Mouse (Mus musculus): ENCODE results near the gene Hist1h2bk. TPM values are rescaled to one million over a fixed set of nuclear protein-coding genes. Genes with fewer than 3 reads are reported as not detected.
"Not testable (repeated sequence)": the region's sequence is repeated elsewhere in the genome, so short reads cannot be mapped to it uniquely, and the experiment has no call there.

Gene Hist1h2bk
- 7.0 and 7.4 TPM in 2 replicates for polyA plus RNA-seq (2015; fragmentation: Nextera tagmentation; extraction: Ambion mirVana)

- not testable (repeated sequence) for H3K27me3 ChIP-seq, H3K36me3 ChIP-seq, H3K9me3 ChIP-seq
- peak within 1 kb of the TSS; percentile 93 for H3K27ac ChIP-seq
- WGBS = 1% methylated on average over 28 of the region's 69 CpGs
- peak within 1 kb of the TSS; percentile 73 for H3K4me2 ChIP-seq
- H3K4me1 ChIP-seq = peaks cover 32% of the 10 kb centered on the region
- peak within 1 kb of the TSS; percentile 61 for H3K9ac ChIP-seq
- ATAC-seq (ENCODE audit: borderline replicate concordance, extremely low read depth, low FRiP score, low TSS enrichment) = peak; percentile 99
- H3K4me3 ChIP-seq = peak within 1 kb of the TSS; percentile 45
Measured at GRCm38 (mm10) chr13:22035267-22036148, at the start of gene Hist1h2bk, which contains the start of gene Hist1h2ah. Gene Hist1h2bk, plus strand, starts transcription at chr13:22035870. Gene Hist1h2ah, minus strand, starts transcription at chr13:22035568.

GRCm38 (mm10) chr13:21992550-21992949, 43.1 kb upstream of the Hist1h2bk start:
- Histone ChIP-seq H3K4me1 (peaks cover 14% of the 10 kb centered on the region), H3K4me3 (no peak overlapping the region), H3K4me2 (no peak overlapping the region), H3K9ac (no peak overlapping the region), H3K27me3 (peaks cover 25% of the 10 kb centered on the region), H3K36me3 (no peaks in the 10 kb centered on the region), H3K27ac (no peak overlapping the region), H3K9me3 (no peaks in the 10 kb centered on the region)
- WGBS = 76% methylated on average over 5 of the region's 5 CpGs
- no peak for ATAC-seq (ENCODE audit: borderline replicate concordance, extremely low read depth, low FRiP score, low TSS enrichment)

- H3K27me3 ChIP-seq = peaks cover 41% of the 10 kb centered on the region
- H3K27ac ChIP-seq = no peak overlapping the region
- peak overlapping the region; percentile 40 for H3K4me2 ChIP-seq
- H3K9me3 ChIP-seq = no peaks in the 10 kb centered on the region
- H3K9ac ChIP-seq = no peak overlapping the region
- peaks cover 14% of the 10 kb centered on the region for H3K4me1 ChIP-seq
- H3K36me3 ChIP-seq = no peaks in the 10 kb centered on the region
- no peak for ATAC-seq (ENCODE audit: borderline replicate concordance, extremely low read depth, low FRiP score, low TSS enrichment)
- WGBS = 3% methylated on average over 22 of the region's 22 CpGs
- no peak overlapping the region for H3K4me3 ChIP-seq
Measured at GRCm38 (mm10) chr13:21993957-21994738, 41.5 kb upstream of the Hist1h2bk start.

GRCm38 (mm10) chr13:21994896-21995295, 40.8 kb upstream of the Hist1h2bk start:
- H3K27me3 ChIP-seq = peaks cover 49% of the 10 kb centered on the region
- H3K27ac ChIP-seq = no peak overlapping the region
- peaks cover 14% of the 10 kb centered on the region for H3K4me1 ChIP-seq
- peak overlapping the region; percentile 60 for H3K4me2 ChIP-seq
- 5% methylated on average over 8 of the region's 8 CpGs for WGBS
- H3K9ac ChIP-seq = peak overlapping the region; percentile 13; the same call in 1 of the 2 replicates
- H3K9me3 ChIP-seq = no peaks in the 10 kb centered on the region
- no peak for ATAC-seq (ENCODE audit: borderline replicate concordance, extremely low read depth, low FRiP score, low TSS enrichment)
- no peaks in the 10 kb centered on the region for H3K36me3 ChIP-seq
- H3K4me3 ChIP-seq = peak overlapping the region; percentile 37

GRCm38 (mm10) chr13:21995331-21995914, 40.2 kb upstream of the Hist1h2bk start:
- under 1% methylated on average over 21 of the region's 21 CpGs for WGBS
- ATAC-seq (ENCODE audit: borderline replicate concordance, extremely low read depth, low FRiP score, low TSS enrichment) = peak; percentile 75

GRCm38 (mm10) chr13:21996101-21996839, 39.4 kb upstream of the Hist1h2bk start:
- 6% methylated on average over 12 of the region's 12 CpGs for WGBS
- no peak overlapping the region for H3K27ac ChIP-seq
- peak overlapping the region; percentile 37 for H3K4me3 ChIP-seq
- H3K4me2 ChIP-seq = peak overlapping the region; percentile 60
- no peak for ATAC-seq (ENCODE audit: borderline replicate concordance, extremely low read depth, low FRiP score, low TSS enrichment)
- peaks cover 62% of the 10 kb centered on the region for H3K27me3 ChIP-seq
- no peaks in the 10 kb centered on the region for H3K9me3 ChIP-seq
- H3K9ac ChIP-seq = no peak overlapping the region
- no peaks in the 10 kb centered on the region for H3K36me3 ChIP-seq
- H3K4me1 ChIP-seq = peaks cover 14% of the 10 kb centered on the region

More at GRCm38 (mm10) chr13:21995331-21995914, 40.2 kb upstream of the Hist1h2bk start:
- Histone ChIP-seq H3K9ac (peak overlapping the region; percentile 13; the same call in 1 of the 2 replicates), H3K27me3 (peaks cover 54% of the 10 kb centered on the region), H3K9me3 (no peaks in the 10 kb centered on the region), H3K4me3 (peak overlapping the region; percentile 37), H3K4me1 (peaks cover 14% of the 10 kb centered on the region), H3K36me3 (no peaks in the 10 kb centered on the region), H3K27ac (no peak overlapping the region), H3K4me2 (peak overlapping the region; percentile 60)

- H3K9me3 ChIP-seq = no peaks in the 10 kb centered on the region
- peaks cover 68% of the 10 kb centered on the region for H3K27me3 ChIP-seq
- no peak for ATAC-seq (ENCODE audit: borderline replicate concordance, extremely low read depth, low FRiP score, low TSS enrichment)
- H3K4me1 ChIP-seq = peaks cover 14% of the 10 kb centered on the region
- WGBS = 2% methylated on average over 13 of the region's 13 CpGs
- H3K4me3 ChIP-seq = peak overlapping the region; percentile 31
- no peak overlapping the region for H3K9ac ChIP-seq
- peak overlapping the region; percentile 60 for H3K4me2 ChIP-seq
- no peaks in the 10 kb centered on the region for H3K36me3 ChIP-seq
- no peak overlapping the region for H3K27ac ChIP-seq
Measured at GRCm38 (mm10) chr13:21996840-21997185, 38.9 kb upstream of the Hist1h2bk start.

GRCm38 (mm10) chr13:21997201-21997820, 38.4 kb upstream of the Hist1h2bk start:
- H3K27ac ChIP-seq = no peak overlapping the region
- 1% methylated on average over 21 of the region's 21 CpGs for WGBS
- H3K4me3 ChIP-seq = peak overlapping the region; percentile 31
- ATAC-seq (ENCODE audit: borderline replicate concordance, extremely low read depth, low FRiP score, low TSS enrichment) = no peak
- no peaks in the 10 kb centered on the region for H3K9me3 ChIP-seq
- H3K4me1 ChIP-seq = peaks cover 14% of the 10 kb centered on the region
- H3K4me2 ChIP-seq = peak overlapping the region; percentile 60
- no peaks in the 10 kb centered on the region for H3K36me3 ChIP-seq
- no peak overlapping the region for H3K9ac ChIP-seq
- H3K27me3 ChIP-seq = peaks cover 72% of the 10 kb centered on the region

- 4% methylated on average over 4 of the region's 4 CpGs for WGBS
- Histone ChIP-seq H3K4me1 (peaks cover 14% of the 10 kb centered on the region), H3K4me2 (peak overlapping the region; percentile 60), H3K27me3 (peaks cover 74% of the 10 kb centered on the region), H3K27ac (no peak overlapping the region), H3K4me3 (no peak overlapping the region), H3K9me3 (no peaks in the 10 kb centered on the region), H3K9ac (no peak overlapping the region), H3K36me3 (no peaks in the 10 kb centered on the region)
- no peak for ATAC-seq (ENCODE audit: borderline replicate concordance, extremely low read depth, low FRiP score, low TSS enrichment)
Measured at GRCm38 (mm10) chr13:21997821-21998220, 37.8 kb upstream of the Hist1h2bk start.

GRCm38 (mm10) chr13:21998412-21998811, 37.3 kb upstream of the Hist1h2bk start:
- Histone ChIP-seq H3K27ac (no peak overlapping the region), H3K4me2 (no peak overlapping the region), H3K4me1 (peaks cover 14% of the 10 kb centered on the region), H3K4me3 (no peak overlapping the region), H3K9me3 (no peaks in the 10 kb centered on the region), H3K9ac (no peak overlapping the region), H3K27me3 (peaks cover 77% of the 10 kb centered on the region), H3K36me3 (no peaks in the 10 kb centered on the region)
- WGBS = 27% methylated on average over 3 of the region's 3 CpGs
- no peak for ATAC-seq (ENCODE audit: borderline replicate concordance, extremely low read depth, low FRiP score, low TSS enrichment)

- 38% methylated on average over 4 of the region's 4 CpGs for WGBS
- no peak for ATAC-seq (ENCODE audit: borderline replicate concordance, extremely low read depth, low FRiP score, low TSS enrichment)
Measured at GRCm38 (mm10) chr13:21999147-21999546, 36.5 kb upstream of the Hist1h2bk start.

More at GRCm38 (mm10) chr13:21999147-21999546, 36.5 kb upstream of the Hist1h2bk start:
- Histone ChIP-seq H3K9ac (no peak overlapping the region), H3K4me3 (no peak overlapping the region), H3K4me2 (no peak overlapping the region), H3K36me3 (no peaks in the 10 kb centered on the region), H3K4me1 (peaks cover 14% of the 10 kb centered on the region), H3K9me3 (no peaks in the 10 kb centered on the region), H3K27ac (no peak overlapping the region), H3K27me3 (peaks cover 84% of the 10 kb centered on the region)
